Mouse (Mus musculus) CD8-positive naive resting alpha-beta T cell, adult 2 months (primary cell): ENCODE measurements around the gene Llgl2.

Source experiments
- DNase-seq, 2 experiments: peaks; one replicate each; pipeline ENCODE4 v3.0.0; 2022; ENCODE audit warnings: low read depth in 2 of 2, low spot score in 2 of 2

The Llgl2 gene

DNA sequence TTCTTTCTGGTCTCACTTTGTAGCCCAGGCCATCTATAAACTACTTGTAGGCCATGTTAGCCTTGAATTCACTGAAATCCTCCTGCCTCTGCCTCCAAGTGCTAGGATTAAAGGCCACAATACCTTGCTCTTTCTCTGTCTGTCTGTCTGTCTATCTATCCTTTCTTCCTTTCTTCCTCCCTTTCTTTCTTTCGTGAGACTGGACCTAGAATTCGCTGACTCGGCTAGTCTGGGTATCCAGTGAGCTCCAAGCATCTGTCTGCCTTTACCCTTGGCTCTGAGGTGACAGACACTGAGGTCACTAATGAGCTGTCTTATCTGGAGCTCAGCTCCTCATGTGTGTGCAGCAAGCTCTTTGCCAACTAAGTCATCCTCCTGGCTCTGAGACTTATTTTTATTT lies 52.1 kb downstream of the Llgl2 start:
- DNase-seq: no peak

DNA sequence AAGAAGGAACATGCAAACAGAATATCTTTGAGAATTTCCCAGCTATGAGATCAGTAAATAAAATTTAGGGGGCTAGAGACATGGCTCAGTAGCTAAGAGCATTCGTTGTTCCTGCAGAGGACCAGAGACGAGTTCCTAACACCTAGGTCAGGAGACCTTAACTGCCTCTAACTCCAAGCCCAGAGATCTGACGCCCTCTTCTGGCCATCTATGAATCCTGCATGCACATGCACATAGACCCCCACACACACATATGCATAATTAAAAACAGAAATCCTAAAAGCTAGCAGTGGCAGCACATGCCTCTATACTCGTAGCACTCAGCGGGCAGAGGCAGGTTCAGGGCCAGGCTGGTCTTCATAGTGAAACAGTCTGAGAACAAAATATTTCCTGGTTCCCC lies 52.6 kb downstream of the Llgl2 start:
- no peak for DNase-seq

- DNase-seq: no peak
These were observed 53.4 kb downstream of the Llgl2 start for GRCm38 (mm10) chr11:115877174-115877755.

GRCm38 (mm10) chr11:115878071-115878470 lies 54.2 kb downstream of the Llgl2 start:
- no peak for DNase-seq

GRCm38 (mm10) chr11:115881002-115881401 lies 57.2 kb downstream of the Llgl2 start:
- DNase-seq: peak; percentile 58 to 60

- no peak for DNase-seq
These were observed 59.4 kb downstream of the Llgl2 start for GRCm38 (mm10) chr11:115883251-115883650.

- DNase-seq: no peak
These were observed 60.5 kb downstream of the Llgl2 start for GRCm38 (mm10) chr11:115884361-115884760.

DNA sequence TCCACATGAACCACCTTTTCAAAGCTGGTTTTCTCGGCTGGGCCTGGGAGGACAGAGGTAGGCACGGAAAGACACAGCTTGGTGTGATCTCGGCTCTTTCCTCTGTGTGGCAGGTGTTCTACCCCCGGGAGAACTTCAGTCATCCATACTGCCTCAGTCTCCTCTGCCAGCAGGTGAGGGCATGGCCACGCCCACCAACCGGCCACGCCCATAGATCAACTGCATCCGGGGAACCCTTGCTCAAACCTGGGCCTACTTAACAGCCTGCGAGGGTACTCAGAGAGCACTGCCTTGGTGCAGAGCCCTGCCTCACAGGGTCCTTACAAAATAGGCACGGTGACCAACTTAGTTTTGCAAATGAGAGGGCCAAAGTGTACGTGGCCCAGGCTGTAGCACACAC lies 61.4 kb downstream of the Llgl2 start:
- DNase-seq: no peak

DNA sequence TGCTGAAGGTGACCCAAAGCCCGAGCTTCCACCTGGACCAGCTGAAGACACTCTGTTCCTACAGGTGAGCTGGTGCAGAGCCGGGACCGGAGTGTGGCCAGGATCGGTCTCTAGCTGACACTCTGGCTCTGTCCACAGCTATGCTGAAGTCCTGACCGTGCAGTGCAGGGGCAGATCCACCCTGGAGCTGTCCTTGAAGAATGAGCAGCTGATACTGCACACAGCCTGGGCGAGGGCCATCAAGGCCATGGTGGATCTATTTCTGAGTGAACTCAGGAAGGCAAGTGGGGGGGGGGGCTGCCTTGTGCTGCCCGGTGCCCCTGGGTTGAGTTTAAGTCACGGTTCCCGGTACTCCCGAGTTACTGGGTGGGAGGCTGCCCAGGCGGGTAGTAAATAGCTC lies 62.6 kb downstream of the Llgl2 start:
- DNase-seq: no peak

- no peak for DNase-seq
These were observed 64.2 kb downstream of the Llgl2 start for GRCm38 (mm10) chr11:115888020-115888419.

DNA sequence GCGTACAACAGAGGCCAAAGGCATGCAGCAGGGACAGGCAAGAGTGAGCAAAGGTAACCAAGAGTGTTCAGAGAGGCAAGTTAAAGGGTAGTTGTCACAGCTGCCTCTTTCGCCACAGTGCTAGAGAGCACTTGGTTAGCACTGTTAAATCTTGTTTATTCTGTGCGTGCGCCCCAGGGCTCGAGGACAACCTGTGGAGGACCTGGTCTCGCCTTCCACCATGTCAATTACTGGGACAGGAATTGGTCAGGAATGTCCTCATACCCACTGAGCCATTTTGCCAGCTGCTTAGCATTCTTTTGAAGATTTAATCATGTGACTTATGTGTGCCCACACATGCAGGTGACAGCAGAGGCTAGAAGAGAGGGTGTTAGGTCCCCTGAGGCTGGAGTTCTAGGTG lies 65.3 kb downstream of the Llgl2 start:
- DNase-seq: no peak

- DNase-seq: no peak
These were observed 68.4 kb downstream of the Llgl2 start for GRCm38 (mm10) chr11:115892213-115892612.

DNA sequence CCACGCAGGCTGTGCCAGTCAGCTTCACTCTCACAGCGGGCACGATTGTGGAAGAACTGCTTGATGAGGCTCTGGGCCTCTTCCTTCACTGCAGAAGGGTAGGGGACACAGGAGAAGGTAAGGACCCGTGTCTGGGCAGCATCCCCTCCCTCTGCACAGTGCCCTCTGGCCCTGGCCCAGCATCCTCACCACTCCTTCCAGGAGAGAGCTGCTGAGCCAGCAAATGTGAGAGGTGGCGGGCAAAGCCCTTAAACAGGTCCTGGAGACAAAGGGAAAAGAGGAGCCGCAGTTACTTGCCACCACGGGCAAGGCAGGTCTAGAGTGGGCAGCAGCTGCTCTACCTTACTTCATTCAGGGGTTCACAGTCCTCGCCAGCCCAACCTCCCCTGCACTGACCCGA lies 69.2 kb downstream of the Llgl2 start:
- DNase-seq: no peak

- no peak for DNase-seq
These were observed 71.1 kb downstream of the Llgl2 start for GRCm38 (mm10) chr11:115894755-115895520.

DNA sequence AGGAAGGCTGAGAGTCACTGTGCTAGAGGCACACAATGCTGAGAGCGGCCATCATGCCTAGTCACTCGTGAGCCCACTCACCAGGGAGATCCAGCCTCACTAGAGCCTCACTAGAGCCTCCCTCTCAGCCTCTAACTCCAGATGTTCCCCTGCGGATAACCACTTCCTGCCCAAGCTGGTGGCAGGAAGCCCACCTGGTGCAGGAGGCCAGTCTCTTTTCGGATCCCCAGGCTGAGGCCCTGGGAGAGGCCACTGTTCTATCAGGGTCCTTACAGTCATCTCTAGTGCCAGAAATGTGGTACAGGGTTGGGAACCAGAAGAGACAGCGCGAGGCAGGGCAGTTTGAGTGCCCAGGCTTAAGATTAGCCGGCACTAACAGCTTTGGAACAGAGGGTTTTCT lies 74.6 kb downstream of the Llgl2 start:
- peak; percentile 10 to 26 for DNase-seq

GRCm38 (mm10) chr11:115898886-115899285 lies 75.0 kb downstream of the Llgl2 start:
- peak; percentile 46 to 64 for DNase-seq

DNA sequence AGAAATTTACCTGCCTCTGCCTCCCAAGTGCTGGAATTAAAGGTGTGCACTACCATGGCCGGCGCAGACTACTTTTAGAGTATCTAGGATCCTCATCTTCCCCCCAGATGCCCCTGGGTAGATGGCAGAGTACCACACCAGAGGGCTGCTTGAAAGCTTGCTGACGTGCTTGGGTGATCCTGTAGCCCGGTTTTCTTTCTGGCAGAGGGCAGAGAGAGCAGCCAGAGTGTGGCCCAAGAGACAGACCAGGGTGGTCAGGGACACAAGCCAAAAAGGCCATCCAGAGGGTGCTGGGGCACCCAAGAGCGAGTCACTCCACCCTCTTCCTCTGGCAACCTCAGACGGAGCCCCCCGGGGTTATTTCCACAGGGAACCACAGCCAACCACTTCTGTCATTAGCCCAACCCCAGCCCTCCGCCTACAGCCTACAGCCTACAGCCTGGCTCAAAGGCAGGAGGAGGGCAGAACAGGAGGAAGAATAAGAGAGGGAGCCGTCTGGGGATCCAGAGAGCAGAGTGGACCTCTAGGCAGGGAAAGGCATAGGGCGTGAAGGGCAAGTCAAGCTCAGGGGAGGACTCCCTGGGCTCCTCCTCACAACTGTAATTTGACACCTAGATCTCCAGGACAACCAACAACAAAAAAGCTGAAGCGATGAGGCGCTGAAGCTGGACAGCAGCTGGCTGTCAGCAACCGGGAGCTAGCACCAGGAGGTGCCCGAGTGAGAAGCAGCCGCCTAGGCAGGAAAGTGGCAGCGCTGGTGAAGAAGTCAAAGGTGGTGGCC lies 75.8 kb downstream of the Llgl2 start, which contains the start of gene Smim5:
Smim5 (plus strand) TSS at position 481 of the 781 bp plus-strand sequence.
- DNase-seq: no peak

DNA sequence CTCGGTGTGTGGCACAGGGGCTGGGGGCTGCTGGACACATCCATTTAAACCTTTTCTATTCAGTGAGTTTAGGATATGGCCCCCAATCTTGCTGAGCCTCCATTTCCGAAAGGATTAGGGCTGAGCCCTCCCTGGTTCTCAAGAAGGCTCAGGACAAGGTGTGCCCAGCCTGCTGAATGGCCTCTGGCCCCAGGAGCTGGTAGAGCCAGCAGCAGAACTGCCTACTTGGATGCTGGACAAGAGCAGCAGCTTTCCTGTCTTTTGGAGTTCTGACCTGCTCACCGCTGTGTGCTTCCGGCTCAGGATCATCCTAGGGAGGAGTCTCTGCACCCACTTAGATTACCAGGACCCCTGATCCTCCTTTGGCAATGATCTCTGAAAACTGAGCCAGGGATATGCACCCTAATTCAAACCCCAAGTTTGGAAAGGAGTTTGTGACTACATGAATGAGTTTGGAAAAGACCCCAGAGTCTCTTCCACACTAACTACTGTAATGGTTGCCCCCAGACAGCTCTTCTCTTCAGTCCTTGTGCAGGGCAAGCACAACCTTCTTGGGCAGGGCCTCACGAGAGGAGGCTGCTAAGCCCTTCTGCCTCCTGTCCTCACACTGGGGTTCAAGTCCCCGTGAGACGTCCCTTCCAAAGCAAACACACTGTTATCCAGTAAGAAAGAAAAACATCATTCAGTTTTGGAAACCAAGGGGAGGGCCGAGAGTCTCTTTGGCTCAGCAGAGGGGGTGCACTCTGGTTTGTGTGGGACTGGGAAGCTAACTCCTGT lies 76.9 kb downstream of the Llgl2 start:
- no peak for DNase-seq

DNA sequence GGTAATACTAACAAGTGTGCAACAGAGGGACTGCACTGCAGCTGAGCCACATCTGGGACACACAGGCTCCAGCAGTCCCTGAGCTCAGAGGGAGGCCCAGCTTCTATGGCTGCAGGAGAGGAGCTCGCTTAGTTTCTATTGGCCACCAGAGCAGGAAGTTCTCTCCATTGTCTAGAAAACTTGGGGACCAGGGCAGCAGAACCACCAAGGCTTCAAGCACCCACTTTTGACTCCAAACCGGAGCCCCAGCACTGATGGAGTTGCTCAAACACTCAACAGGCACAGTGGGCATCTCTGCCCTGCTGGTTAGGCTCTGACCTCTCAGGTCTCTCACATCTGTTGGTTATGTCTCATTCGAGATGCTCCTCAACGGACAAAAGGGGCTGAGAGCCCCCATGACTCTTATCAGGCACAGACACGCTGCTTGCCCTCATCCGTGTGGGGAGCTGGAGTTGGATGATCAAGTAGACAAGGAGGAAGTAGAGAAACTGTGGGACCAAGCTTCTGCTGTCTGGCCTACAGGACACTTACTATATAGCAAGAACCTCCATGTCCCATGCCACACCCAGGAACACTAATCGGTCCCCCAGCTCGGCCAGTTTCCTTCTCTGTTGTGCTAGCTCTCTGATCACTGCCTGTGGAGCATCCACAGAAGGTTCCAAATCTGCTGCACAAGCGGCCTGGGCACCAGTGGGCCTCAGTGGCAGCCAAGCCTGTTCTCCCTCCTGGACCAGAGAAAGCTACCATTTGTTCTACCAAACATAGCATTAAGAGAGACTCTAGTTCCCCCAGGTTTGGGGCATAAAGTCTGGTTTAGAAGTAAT lies 77.7 kb downstream of the Llgl2 start:
- no peak for DNase-seq

DNA sequence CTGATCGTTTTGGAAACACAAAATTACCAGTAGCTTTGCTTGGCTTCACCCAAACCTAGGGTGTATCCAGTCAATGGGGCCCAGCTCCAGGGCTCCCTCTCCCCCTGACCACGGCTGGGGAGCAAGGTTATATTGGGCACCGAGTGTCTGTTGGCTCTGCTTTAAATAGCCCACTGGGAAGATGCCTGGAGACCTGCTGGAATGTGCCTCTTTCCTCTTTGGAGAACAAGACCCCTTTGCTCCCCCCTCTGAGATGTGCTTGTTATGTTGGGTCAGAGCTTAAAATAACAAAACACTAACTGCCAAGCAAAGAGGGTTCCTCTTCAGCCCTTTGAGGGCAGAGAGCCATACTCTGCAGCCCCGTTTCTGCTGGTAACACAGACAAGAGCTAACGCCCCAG lies 78.3 kb downstream of the Llgl2 start:
- DNase-seq: no peak
